Mouse (Mus musculus): Measurements from ENCODE around the gene Rnf40. TPM values are rescaled to one million over a fixed set of nuclear protein-coding genes. Genes with fewer than 3 reads are reported as not detected.

Rnf40 gene
- total and polyA plus RNA-seq, 3 experiments: 39.3 to 73.0 (median 48.6) TPM

GRCm38 (mm10) chr7:127648516-127649201, 60.1 kb downstream of the Rnf40 start:
- Histone ChIP-seq H3K4me2 (ENCODE audit: insufficient read depth, low read depth, poor library complexity, severe bottlenecking) (no peak overlapping the region), H3K4me1 (ENCODE audit: control insufficient read depth in 1 of 2, insufficient read depth in 2 of 2) (no peaks in the 10 kb centered on the region), H3K27me3 (replicated peaks) (no peaks in the 10 kb centered on the region), H3K27ac (ENCODE audit: insufficient read depth, low read depth) (no peak overlapping the region), H3K9me3 (replicated peaks; ENCODE audit: low read length) (no peaks in the 10 kb centered on the region), H3K4me3 (replicated peaks in 1 of 3; ENCODE audit: low read depth in 2 of 3, low read length in 2 of 3, poor library complexity in 1 of 3) (no peak overlapping the region), H3K9ac (ENCODE audit: insufficient read depth, low read depth) (no peak overlapping the region), H3K36me3 (replicated peaks in 1 of 2; ENCODE audit: control insufficient read depth in 1 of 2, insufficient read depth in 1 of 2, low read length in 1 of 2) (no peaks in the 10 kb centered on the region), H3K79me2 (replicated peaks; ENCODE audit: control insufficient read depth, extremely low read depth, insufficient read depth, poor library complexity, severe bottlenecking) (no peaks in the 10 kb centered on the region)
- TF ChIP-seq HCFC1 (IDR thresholded peaks at IDR 0.05; ENCODE audit: low read depth, low read length) (no peak), ZKSCAN1 (IDR thresholded peaks at IDR 0.05; ENCODE audit: borderline replicate concordance, low read depth, low read length) (no peak), MAFK (IDR thresholded peaks at IDR 0.05; ENCODE audit: insufficient replicate concordance, low read length) (no peak), CTCF (conservative IDR thresholded peaks at IDR 0.05 in 1 of 2, IDR thresholded peaks at IDR 0.05 in 1 of 2; ENCODE audit: low read depth in 2 of 2, low read length in 2 of 2) (no peak), BHLHE40 (IDR thresholded peaks at IDR 0.05; ENCODE audit: low read depth, low read length) (no peak), RCOR1 (conservative IDR thresholded peaks at IDR 0.05; ENCODE audit: low read depth, low read length) (no peak), IRF4 (IDR thresholded peaks at IDR 0.05; ENCODE audit: low read depth, low read length) (no peak), USF2 (conservative IDR thresholded peaks at IDR 0.05; ENCODE audit: low read depth, low read length) (no peak), NELFE (IDR thresholded peaks at IDR 0.05; ENCODE audit: low read depth, low read length) (no peak), E2F4 (IDR thresholded peaks at IDR 0.05; ENCODE audit: insufficient replicate concordance, low read depth, low read length) (no peak), CHD2 (IDR thresholded peaks at IDR 0.05; ENCODE audit: low read length) (no peak), ETS1 (conservative IDR thresholded peaks at IDR 0.05; ENCODE audit: low read depth, low read length) (no peak), SMC3 (IDR thresholded peaks at IDR 0.05; ENCODE audit: low read depth, low read length) (no peak), RAD21 (IDR thresholded peaks at IDR 0.05; ENCODE audit: low read depth, low read length) (no peak)
- dilution Hi-C loops (cut with MboI; ENCODE audit: extremely low pct_ligation_motif_present, extremely low pct_unique_long_range_greater_than_20kb, low sequenced_read_pairs): no loop called here
- in situ Hi-C loops (cut with MboI; ENCODE audit: low pct_ligation_motif_present, low pct_unique_long_range_greater_than_20kb, low sequenced_read_pairs): no loop called here
- no peak for DNase-seq (ENCODE audit: extremely low read depth)

- no peak for TF ChIP-seq GABPA (IDR thresholded peaks at IDR 0.05; ENCODE audit: insufficient replicate concordance, low read depth, low read length)
- TF ChIP-seq PAX5 (IDR thresholded peaks at IDR 0.05; ENCODE audit: low read length): no peak
- no peak for TF ChIP-seq EP300 (IDR thresholded peaks at IDR 0.05; ENCODE audit: low read length)
- no peak for TF ChIP-seq MAFK (IDR thresholded peaks at IDR 0.05; ENCODE audit: insufficient replicate concordance, low read length)
- TF ChIP-seq KAT2A (IDR thresholded peaks at IDR 0.05; ENCODE audit: insufficient replicate concordance, low read length): no peak
- TF ChIP-seq MEF2A (IDR thresholded peaks at IDR 0.05; ENCODE audit: borderline replicate concordance, low read depth, low read length): no peak
- no peak for TF ChIP-seq MAZ (IDR thresholded peaks at IDR 0.05; ENCODE audit: low read depth, low read length)
- no peak for TF ChIP-seq POLR2AphosphoS2 (IDR thresholded peaks at IDR 0.05; ENCODE audit: low read depth, low read length)
- TF ChIP-seq CHD2 (IDR thresholded peaks at IDR 0.05; ENCODE audit: low read length): no peak
- no peak for TF ChIP-seq ETS1 (conservative IDR thresholded peaks at IDR 0.05; ENCODE audit: low read depth, low read length)
- no peak for TF ChIP-seq JUND (conservative IDR thresholded peaks at IDR 0.05; ENCODE audit: low read depth, low read length)
- TF ChIP-seq JUN (IDR thresholded peaks at IDR 0.05; ENCODE audit: insufficient read depth, low read depth, low read length): no peak
- TF ChIP-seq TBP (conservative IDR thresholded peaks at IDR 0.05; ENCODE audit: low read depth, low read length): no peak
- no peak for TF ChIP-seq SIN3A (IDR thresholded peaks at IDR 0.05; ENCODE audit: low read length)
- TF ChIP-seq MXI1 (IDR thresholded peaks at IDR 0.05; ENCODE audit: low read depth, low read length): no peak
- TF ChIP-seq IRF4 (IDR thresholded peaks at IDR 0.05; ENCODE audit: low read depth, low read length): no peak
- TF ChIP-seq BHLHE40 (IDR thresholded peaks at IDR 0.05; ENCODE audit: low read depth, low read length): no peak
- dilution Hi-C loops (cut with MboI; ENCODE audit: extremely low pct_ligation_motif_present, extremely low pct_unique_long_range_greater_than_20kb, low sequenced_read_pairs): no loop called here
These were observed 60.6 kb downstream of the Rnf40 start for GRCm38 (mm10) chr7:127649206-127649605.

More at GRCm38 (mm10) chr7:127649206-127649605, 60.6 kb downstream of the Rnf40 start:
- no peak overlapping the region for H3K4me3 ChIP-seq (replicated peaks in 1 of 3; ENCODE audit: low read depth in 2 of 3, low read length in 2 of 3, poor library complexity in 1 of 3)
- H3K4me2 ChIP-seq (ENCODE audit: insufficient read depth, low read depth, poor library complexity, severe bottlenecking): no peak overlapping the region
- H3K79me2 ChIP-seq (replicated peaks; ENCODE audit: control insufficient read depth, extremely low read depth, insufficient read depth, poor library complexity, severe bottlenecking): no peaks in the 10 kb centered on the region
- no peaks in the 10 kb centered on the region for H3K36me3 ChIP-seq (replicated peaks in 1 of 2; ENCODE audit: control insufficient read depth in 1 of 2, insufficient read depth in 1 of 2, low read length in 1 of 2)
- no peaks in the 10 kb centered on the region for H3K4me1 ChIP-seq (ENCODE audit: control insufficient read depth in 1 of 2, insufficient read depth in 2 of 2)
- DNase-seq (ENCODE audit: extremely low read depth): no peak
- no peak overlapping the region for H3K27ac ChIP-seq (ENCODE audit: insufficient read depth, low read depth)
- H3K9me3 ChIP-seq (replicated peaks; ENCODE audit: low read length): no peaks in the 10 kb centered on the region
- H3K9ac ChIP-seq (ENCODE audit: insufficient read depth, low read depth): no peak overlapping the region
- in situ Hi-C loops (cut with MboI; ENCODE audit: low pct_ligation_motif_present, low pct_unique_long_range_greater_than_20kb, low sequenced_read_pairs): no loop called here
- H3K27me3 ChIP-seq (replicated peaks): no peaks in the 10 kb centered on the region
